Mouse (Mus musculus): ENCODE data around the gene Egfem1. TPM values are rescaled to one million over a fixed set of nuclear protein-coding genes. Genes with fewer than 3 reads are reported as not detected.
A peak's percentile ranks its signal among the peaks of the same experiment; 100 is the strongest.

Egfem1 gene
- polyA plus RNA-seq, 1 experiment from 2014 or later = 7.9 TPM

MicroRNAs encoded within 50 kb of the gene (microRNA counts, 519-probe panel; counts per million panel counts)
- microRNA mmu-miR-551b = 3,003 counts per million, percentile 68 among the panel's probes with 10 or more counts

Small RNAs within 50 kb of the gene (microRNA-seq; reads per million reads assigned to microRNA genes)
- not detected for gene Mir21b
- 35.7 reads per million, percentile 41 among the genes with 10 or more reads in this experiment for gene Mir551b

Other genes with a start within 250 kb of the Egfem1 start
- gene Gm1527, start 189.4 kb upstream of the Egfem1 start, polyA plus RNA-seq (2015; fragmentation: Nextera tagmentation; extraction: Ambion mirVana) = not detected in 2 replicates

Measured in midbrain, embryonic 15.5 days (tissue).